Mouse (Mus musculus) adrenal gland, postnatal 4 days (tissue): ENCODE measurements around the gene Il1rl1. TPM values are rescaled to one million over a fixed set of nuclear protein-coding genes. Genes with fewer than 3 reads are reported as not detected.

Experiments used
- DNase-seq, 2 experiments: peaks; one replicate each; pipeline ENCODE4 v3.0.0; 2021 to 2022; ENCODE audit warnings: low spot score in 2 of 2, mixed read lengths in 2 of 2
- total RNA-seq, 2 experiments: library from RNA; stranded (reverse); gene quantifications; 2 replicates each; pipeline ENCODE4 v1.2.3; 2021

Il1rl1 gene
- total RNA-seq, 2 experiments from 2014 or later: 0.98 to 1.3 TPM

GRCm38 (mm10) chr1:40435936-40436335, 6.6 kb downstream of the Il1rl1 start:
- DNase-seq: no peak

- no peak for DNase-seq
These were observed 8.0 kb downstream of the Il1rl1 start for GRCm38 (mm10) chr1:40437340-40437739.

DNA sequence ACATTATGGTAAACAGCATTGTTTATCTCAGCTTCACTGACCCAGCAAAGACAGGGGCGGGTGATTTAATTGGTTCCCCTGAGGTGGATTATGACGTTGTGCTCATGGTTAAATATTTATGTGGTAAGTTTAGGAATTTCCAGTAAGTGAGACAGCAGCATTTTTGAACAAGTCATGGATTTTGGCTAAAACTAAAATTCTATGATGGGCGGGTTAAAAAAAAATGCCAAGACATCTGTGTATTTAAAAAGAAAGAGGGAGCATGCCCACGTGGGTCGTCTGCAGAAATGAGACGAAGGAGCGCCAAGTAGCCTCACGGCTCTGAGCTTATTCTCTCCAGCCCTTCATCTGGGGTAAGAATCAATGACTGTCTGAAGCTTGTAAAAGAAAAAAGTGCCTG, 10.1 kb downstream of the Il1rl1 start:
- DNase-seq: no peak

GRCm38 (mm10) chr1:40444800-40445199, 15.4 kb downstream of the Il1rl1 start:
- no peak for DNase-seq

DNA sequence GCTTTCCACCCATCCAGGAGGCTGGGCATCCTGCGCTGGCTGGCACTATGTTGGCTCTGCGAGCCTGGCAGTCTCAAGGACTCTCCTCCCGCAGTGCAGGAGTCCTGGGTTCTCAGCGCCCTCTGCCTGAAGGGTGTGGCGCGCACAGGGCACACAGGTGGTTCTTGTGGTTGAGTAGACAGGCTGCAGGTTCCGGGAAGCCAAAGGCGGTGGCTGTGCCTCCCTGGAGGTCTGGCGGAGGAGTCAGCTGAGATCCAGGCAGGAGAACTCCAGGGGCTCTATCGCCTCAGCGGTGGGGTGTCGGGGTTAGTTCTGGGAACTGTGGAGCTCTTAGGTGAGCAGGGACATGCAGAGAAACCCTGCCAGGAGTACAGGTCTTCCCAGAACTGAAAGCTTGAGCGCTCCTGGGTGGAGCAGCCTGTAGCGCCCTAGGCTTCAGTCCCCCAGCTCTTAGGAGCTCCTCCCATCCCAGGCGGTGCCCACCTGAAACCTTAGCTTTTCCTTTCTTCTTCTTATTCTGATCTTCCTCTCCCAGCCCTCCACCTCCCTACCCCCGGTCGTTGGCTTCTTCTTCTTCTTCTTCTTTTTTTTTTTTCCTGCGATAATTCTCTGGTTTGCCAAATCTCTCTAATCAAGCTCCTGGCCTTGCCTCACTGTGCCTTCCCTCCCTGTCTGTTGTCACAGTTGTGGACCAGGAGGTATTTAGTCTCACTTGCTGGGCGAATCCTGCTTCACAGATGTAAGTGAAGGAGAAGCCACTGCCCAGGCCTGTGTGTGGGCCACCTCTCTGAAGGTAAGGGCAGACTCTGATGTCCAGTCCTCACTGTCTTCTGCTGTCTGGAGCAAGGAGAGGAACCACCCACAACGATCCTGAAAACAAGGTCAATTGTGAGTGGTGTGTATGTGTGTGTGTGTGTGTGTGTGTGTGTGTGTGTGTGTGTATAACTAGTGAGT, 36.4 kb downstream of the Il1rl1 start, which contains the start of gene Il18r1:
Gene Il18r1 (plus strand): TSS at position 76 of the 954 bp plus-strand sequence.
- no peak for DNase-seq

DNA sequence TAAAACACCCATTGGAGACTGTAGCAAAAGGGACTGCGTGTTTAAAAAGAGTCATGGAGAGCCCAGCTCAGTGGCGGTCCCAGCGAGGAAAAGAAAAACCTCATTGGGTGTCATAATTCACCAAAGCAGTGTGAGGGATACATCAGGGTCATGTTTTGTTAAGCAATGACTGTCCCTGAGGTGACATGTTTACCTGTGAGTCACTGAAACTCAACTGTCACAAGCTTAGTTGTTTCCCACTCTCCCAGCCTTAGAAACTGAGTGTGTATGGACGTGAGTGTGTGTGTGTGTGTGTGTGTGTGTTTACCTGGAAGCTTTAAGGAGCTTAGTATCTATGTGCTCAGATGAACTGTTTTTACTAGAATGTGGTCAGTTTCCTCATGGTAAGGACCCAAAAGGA, 37.9 kb downstream of the Il1rl1 start:
- DNase-seq: no peak

DNA sequence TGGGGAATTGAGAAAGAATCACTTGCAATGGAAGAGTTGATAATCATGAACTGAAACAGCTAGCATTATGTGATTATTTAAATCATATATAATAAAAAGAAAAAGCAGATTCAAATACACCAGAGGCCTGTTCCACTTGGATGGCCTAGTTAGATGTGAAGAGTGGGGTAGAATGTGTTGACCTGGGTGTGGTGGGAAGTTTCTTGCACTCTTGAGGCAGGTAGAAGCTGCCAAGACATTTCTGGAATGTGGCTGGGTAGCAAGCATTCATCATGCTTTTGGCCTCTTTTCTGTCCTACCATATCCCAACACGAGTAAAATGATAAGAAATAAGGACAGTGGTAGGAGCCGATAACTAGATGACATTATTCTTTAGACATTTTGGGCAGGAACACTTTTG, 39.4 kb downstream of the Il1rl1 start:
- no peak for DNase-seq

DNA sequence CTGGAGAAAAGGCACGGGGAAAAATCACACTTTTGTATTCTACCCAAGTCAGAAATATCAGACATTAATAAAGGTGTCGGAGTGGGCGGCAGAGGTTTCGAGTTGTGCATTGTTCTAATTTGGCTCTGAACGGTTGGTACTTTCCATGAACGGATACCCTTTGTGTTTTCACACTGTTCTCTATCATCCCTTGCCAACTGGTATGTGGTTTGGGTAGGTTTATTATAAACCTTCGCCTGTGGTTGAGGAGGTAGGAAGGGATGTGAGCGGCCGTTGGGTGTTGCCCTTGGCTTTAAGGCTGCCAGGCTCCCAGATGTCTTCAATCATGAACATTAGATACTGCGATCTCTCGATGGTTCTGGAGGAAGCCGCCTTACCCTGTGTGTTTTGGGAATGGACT, 40.5 kb downstream of the Il1rl1 start:
- DNase-seq: no peak

- no peak for DNase-seq
These were observed 43.0 kb downstream of the Il1rl1 start for GRCm38 (mm10) chr1:40472401-40472800.

DNA sequence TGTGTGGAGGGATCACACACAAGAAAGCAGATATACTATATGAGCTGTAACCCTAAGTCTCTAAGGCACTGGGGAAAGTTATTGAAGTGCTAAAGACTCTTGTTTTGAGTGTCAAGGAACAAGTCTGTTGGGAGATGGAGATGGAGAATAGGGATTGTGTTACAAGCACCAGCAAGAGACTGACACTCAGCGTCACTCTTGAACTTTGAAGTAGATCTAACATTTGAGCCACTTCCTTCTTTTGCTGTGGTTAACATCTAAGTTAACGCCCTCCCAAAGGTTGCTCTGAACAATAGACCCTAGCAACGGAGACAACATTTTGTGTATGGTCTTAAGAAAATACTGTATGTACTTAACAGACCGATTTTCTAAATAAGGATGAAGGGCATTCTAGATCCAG, 44.3 kb downstream of the Il1rl1 start:
- DNase-seq: no peak

GRCm38 (mm10) chr1:40474336-40474735, 45.0 kb downstream of the Il1rl1 start:
- no peak for DNase-seq

- no peak for DNase-seq
These were observed 46.3 kb downstream of the Il1rl1 start for GRCm38 (mm10) chr1:40475697-40476096.

- DNase-seq: no peak
These were observed 47.4 kb downstream of the Il1rl1 start for GRCm38 (mm10) chr1:40476756-40477155.

- DNase-seq: no peak
These were observed 50.1 kb downstream of the Il1rl1 start for GRCm38 (mm10) chr1:40479505-40479923.

DNA sequence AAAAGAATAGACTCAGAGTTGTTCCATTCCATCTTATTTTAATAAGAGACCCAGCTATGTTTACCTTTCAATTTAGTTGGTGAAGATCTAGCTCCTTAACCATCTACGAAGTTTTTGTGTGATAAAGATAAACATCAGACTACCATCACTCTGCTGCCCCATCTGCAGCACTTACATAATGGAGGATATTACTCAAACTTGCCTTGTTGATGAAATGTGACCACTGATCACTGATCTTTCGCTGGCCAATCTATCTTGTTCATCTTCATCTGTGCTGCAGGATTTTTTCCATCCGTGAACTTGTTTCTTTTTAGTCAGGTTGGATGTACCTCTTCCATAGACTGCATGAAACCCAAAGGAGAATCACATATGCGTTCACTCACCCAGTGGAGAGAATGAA, 65.2 kb downstream of the Il1rl1 start:
- no peak for DNase-seq

- DNase-seq: no peak
These were observed 70.3 kb downstream of the Il1rl1 start for GRCm38 (mm10) chr1:40499708-40500107.

DNA sequence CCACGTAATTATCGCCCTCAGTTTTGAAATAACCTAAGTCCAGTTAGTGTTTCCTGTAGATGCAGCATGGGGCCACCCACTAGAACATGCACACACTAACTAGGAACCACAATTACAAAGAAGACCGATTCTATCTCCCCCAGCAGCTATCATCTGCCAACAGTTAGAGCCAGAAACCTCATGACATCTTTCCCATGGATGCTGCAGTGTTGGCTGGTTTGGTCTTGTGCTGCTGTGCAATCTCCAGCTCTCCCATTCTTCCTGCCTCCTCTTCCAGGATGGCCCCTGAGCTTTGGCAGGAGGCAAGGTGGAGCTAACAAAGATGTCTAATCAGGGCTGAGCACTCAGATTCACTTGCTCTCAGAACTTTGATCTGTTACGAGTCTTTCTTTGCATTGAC, 71.8 kb downstream of the Il1rl1 start:
- DNase-seq: no peak

DNA sequence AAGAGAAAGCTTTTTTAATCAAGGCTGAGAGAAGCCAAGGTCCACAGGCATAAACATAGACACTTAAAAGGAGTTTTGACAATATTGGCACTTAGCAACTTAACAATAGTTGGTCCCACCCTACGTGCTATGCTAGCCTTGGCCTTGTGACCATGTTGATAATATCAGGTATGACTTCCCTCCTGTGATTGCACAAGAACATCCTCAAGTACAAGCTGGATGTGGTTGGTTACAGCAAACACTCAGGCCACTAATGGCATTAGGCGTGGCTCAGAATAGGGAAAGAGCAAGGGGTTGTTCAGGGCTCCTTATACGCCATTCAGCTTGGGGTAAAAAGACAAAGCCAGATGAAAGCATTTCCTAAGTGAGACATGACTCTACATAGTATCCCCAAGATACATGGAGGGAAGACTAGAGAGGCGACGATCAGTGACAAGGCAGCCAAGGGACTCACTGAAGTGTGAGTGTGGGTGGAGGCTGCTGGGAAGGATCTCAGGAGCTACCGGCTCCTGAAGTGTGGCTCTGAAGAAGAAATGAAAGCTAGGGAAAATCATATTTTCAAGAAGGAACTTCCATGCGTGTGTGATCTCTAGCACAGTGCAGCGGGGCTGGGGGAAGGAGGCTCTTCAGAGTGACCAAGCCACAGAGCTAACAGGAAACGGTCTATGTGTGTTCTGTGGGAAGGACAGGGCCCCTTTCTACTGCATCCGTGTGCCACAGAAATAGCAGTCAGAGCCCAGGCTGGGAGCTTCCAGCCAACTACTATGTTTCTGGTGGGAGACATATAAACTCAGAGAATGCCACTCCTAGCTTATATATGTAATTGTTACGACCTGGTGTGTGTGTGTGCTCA, 72.4 kb downstream of the Il1rl1 start:
- DNase-seq: no peak

DNA sequence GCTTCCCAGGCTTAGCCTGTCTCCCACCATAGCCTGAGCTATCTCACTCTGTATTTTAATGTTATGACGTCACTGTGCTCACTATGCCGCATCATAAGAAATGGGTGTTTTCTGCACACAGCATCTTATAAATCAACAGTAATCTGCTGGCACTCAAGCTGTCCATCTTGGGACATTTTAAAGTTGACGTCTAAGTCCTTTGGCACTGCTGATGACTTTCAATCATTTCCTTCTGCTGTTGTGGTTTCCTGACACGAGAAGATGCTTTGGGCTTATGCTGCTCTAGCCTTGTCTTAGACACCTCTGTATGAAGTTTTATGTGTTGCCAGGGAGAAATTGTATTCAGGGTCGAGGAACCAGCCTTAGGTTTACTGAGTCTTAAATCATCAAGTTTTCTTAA, 75.2 kb downstream of the Il1rl1 start:
- DNase-seq: no peak
